Mouse (Mus musculus): Measurements from ENCODE around the gene Suv39h2. TPM values are rescaled to one million over a fixed set of nuclear protein-coding genes. Genes with fewer than 3 reads are reported as not detected.

Suv39h2 gene
- polyA plus RNA-seq (2015; fragmentation: Nextera tagmentation; extraction: Ambion mirVana) = 17.1 and 20.7 TPM in 2 replicates

DNA sequence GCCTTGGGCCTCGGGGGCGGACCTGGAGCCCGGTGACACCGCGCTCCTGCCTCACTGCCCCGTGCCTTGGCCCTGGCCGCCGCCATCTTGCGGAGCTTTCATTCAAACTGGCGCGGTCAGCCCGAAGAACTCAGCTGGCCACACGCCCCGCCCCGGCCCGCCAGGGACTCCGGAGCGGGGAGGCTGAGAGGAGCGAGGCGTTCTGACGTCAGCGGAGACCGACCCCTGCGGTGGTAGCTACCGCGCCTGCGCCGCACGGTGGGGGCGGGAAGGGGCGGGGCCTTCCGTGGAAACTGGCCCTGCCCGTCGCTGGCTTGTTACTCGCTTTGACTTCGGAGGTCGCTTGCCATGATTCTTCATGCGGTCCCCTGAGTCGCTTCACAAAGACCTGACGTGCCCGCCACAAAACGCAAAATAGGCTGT lies at the start of gene Suv39h2:
Gene Suv39h2, minus strand, starts transcription at position 171 of the 423 bp plus-strand sequence.
- peak; percentile 99 for ATAC-seq (ENCODE audit: borderline replicate concordance, extremely low read depth, low FRiP score, low TSS enrichment)
- no peaks in the 10 kb centered on the region for H3K27me3 ChIP-seq
- under 1% methylated on average over 41 of the region's 42 CpGs for WGBS

GRCm38 (mm10) chr2:3522558-3522957 lies 47.7 kb upstream of the Suv39h2 start:
- no peak overlapping the region for H3K27ac ChIP-seq
- H3K9ac ChIP-seq = no peak overlapping the region
- no peak overlapping the region for H3K4me2 ChIP-seq
- no peaks in the 10 kb centered on the region for H3K36me3 ChIP-seq
- 70% methylated on average over 4 of the region's 4 CpGs for WGBS
- no peaks in the 10 kb centered on the region for H3K27me3 ChIP-seq
- H3K4me1 ChIP-seq = no peaks in the 10 kb centered on the region
- no peaks in the 10 kb centered on the region for H3K9me3 ChIP-seq
- H3K4me3 ChIP-seq = no peak overlapping the region
- no peak for ATAC-seq (ENCODE audit: borderline replicate concordance, extremely low read depth, low FRiP score, low TSS enrichment)

More for the DNA sequence above, at the start of gene Suv39h2:
- Histone ChIP-seq H3K4me2 (peak within 1 kb of the TSS; percentile 76), H3K36me3 (0 out of 2 replicates have a peak, but pooled peaks cover 3% of the 10 kb centered on the region), H3K9ac (peak within 1 kb of the TSS; percentile 89), H3K9me3 (no peaks in the 10 kb centered on the region), H3K4me3 (peak within 1 kb of the TSS; percentile 94), H3K27ac (peak within 1 kb of the TSS; percentile 96), H3K4me1 (peaks cover 13% of the 10 kb centered on the region)

DNA sequence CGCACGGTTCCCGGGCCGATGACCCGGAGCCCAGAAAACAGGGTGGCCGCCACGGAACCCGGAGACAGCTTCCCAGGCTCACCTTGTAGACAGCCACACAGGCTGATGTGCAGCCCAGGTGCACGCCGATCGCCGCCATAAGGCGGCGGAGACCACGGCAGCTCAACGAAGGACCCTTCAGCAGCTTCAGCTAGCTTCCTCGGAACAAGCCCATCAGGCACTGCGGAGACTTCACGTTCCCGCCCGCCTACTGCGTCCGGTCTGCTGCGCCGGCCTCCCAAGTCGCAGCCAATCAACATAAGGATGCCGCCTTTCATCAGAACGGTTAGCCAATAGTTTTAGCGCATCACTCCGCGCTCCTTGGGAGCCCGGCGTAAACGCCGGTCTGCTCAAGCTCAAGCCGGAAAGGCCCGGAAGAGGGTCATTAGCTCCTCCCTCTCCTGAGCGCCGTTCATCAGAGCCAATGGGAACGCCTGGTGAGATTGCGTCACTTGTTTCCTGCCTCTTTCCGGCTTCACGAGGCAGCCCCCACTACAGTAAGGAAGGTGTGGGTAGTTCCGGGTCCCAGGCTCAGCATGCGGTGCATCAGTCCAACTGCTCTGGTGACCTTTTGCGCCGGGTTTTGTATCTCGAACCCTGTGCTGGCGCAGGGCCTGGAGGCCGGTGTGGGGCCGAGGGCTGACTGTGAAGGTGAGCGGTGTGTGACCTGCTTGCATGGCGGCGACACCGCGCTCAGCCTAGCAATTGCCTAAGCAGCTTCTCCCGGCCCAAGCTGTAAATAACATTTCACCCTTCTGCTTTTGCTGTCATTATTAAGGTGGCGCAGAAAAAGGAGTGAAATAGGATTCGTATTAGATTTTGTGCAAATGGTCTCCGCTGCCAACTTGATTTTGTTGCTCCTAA lies 38.0 kb upstream of the Suv39h2 start, which contains the start of the genes Gm45902, Hspa14 and Cdnf:
Gene Gm45902, minus strand, starts transcription at position 239 of the 903 bp plus-strand sequence.
Gene Hspa14, minus strand, starts transcription at position 263 of the 903 bp plus-strand sequence.
Gene Cdnf, plus strand, starts transcription at position 479 of the 903 bp plus-strand sequence.
- Histone ChIP-seq H3K9ac (peak within 1 kb of the TSS; percentile 84), H3K27me3 (no peaks in the 10 kb centered on the region), H3K36me3 (peaks cover 24% of the 10 kb centered on the region), H3K27ac (peak within 1 kb of the TSS; percentile 68), H3K9me3 (no peaks in the 10 kb centered on the region), H3K4me3 (peak within 1 kb of the TSS; percentile 76), H3K4me2 (peak within 1 kb of the TSS; percentile 72), H3K4me1 (peaks cover 14% of the 10 kb centered on the region)
- WGBS = under 1% methylated on average over 60 of the region's 60 CpGs
- ATAC-seq (ENCODE audit: borderline replicate concordance, extremely low read depth, low FRiP score, low TSS enrichment) = peak; percentile 100

DNA sequence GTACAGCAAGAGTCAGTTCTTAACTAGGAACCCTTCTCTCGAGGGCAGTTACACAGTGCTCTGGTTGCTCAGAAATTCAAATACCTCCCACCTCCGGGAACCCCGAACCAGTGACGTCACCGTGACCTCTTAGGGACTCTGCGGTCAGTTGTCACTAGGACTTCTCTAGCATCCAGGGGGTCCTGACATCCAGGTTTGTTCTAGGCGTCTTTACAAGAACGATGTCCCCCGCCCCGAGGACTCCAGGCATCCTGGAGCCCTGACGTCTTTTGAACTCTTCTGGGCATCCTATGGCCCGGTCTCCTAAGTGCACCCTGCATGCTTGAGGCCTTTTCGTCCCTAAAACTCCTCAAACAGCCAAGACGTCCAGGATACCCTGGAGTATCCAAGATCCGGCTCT lies 37.2 kb upstream of the Suv39h2 start:
- Histone ChIP-seq H3K9me3 (no peaks in the 10 kb centered on the region), H3K27ac (peak overlapping the region; percentile 68), H3K4me2 (peak overlapping the region; percentile 71), H3K36me3 (peaks cover 27% of the 10 kb centered on the region), H3K4me1 (peaks cover 14% of the 10 kb centered on the region), H3K27me3 (no peaks in the 10 kb centered on the region), H3K4me3 (peak overlapping the region; percentile 76), H3K9ac (peak overlapping the region; percentile 84)
- no peak for ATAC-seq (ENCODE audit: borderline replicate concordance, extremely low read depth, low FRiP score, low TSS enrichment)
- WGBS = under 1% methylated on average over 15 of the region's 15 CpGs

- H3K4me3 ChIP-seq = no peak overlapping the region
- H3K27me3 ChIP-seq = no peaks in the 10 kb centered on the region
- peaks cover 59% of the 10 kb centered on the region for H3K36me3 ChIP-seq
- H3K4me1 ChIP-seq = no peaks in the 10 kb centered on the region
- 92% methylated on average over 5 of the region's 5 CpGs for WGBS
- ATAC-seq (ENCODE audit: borderline replicate concordance, extremely low read depth, low FRiP score, low TSS enrichment) = no peak
- no peak overlapping the region for H3K27ac ChIP-seq
- H3K9me3 ChIP-seq = no peaks in the 10 kb centered on the region
- no peak overlapping the region for H3K4me2 ChIP-seq
- no peak overlapping the region for H3K9ac ChIP-seq
Measured at GRCm38 (mm10) chr2:3500886-3501285, 26.1 kb upstream of the Suv39h2 start.

GRCm38 (mm10) chr2:3499543-3499942 lies 24.7 kb upstream of the Suv39h2 start:
- Histone ChIP-seq H3K4me3 (no peak overlapping the region), H3K4me2 (no peak overlapping the region), H3K27ac (no peak overlapping the region), H3K4me1 (no peaks in the 10 kb centered on the region), H3K27me3 (no peaks in the 10 kb centered on the region), H3K9ac (no peak overlapping the region), H3K9me3 (no peaks in the 10 kb centered on the region), H3K36me3 (peaks cover 60% of the 10 kb centered on the region)
- WGBS = 92% methylated on average over 6 of the region's 6 CpGs
- no peak for ATAC-seq (ENCODE audit: borderline replicate concordance, extremely low read depth, low FRiP score, low TSS enrichment)

- peaks cover 76% of the 10 kb centered on the region for H3K36me3 ChIP-seq
Measured at GRCm38 (mm10) chr2:3493833-3494409, 19.1 kb upstream of the Suv39h2 start.

GRCm38 (mm10) chr2:3489816-3490215 lies 15.0 kb upstream of the Suv39h2 start:
- peaks cover 46% of the 10 kb centered on the region for H3K36me3 ChIP-seq
- no peak overlapping the region for H3K4me2 ChIP-seq
- H3K9ac ChIP-seq = no peak overlapping the region
- ATAC-seq (ENCODE audit: borderline replicate concordance, extremely low read depth, low FRiP score, low TSS enrichment) = no peak
- H3K4me3 ChIP-seq = no peak overlapping the region
- H3K9me3 ChIP-seq = no peaks in the 10 kb centered on the region
- H3K27me3 ChIP-seq = no peaks in the 10 kb centered on the region
- WGBS = 86% methylated on average over 3 of the region's 3 CpGs
- H3K27ac ChIP-seq = no peak overlapping the region
- H3K4me1 ChIP-seq = no peaks in the 10 kb centered on the region

More at GRCm38 (mm10) chr2:3493833-3494409, 19.1 kb upstream of the Suv39h2 start:
- Histone ChIP-seq H3K4me1 (no peaks in the 10 kb centered on the region), H3K27ac (no peak overlapping the region), H3K4me3 (no peak overlapping the region), H3K9me3 (no peaks in the 10 kb centered on the region), H3K4me2 (no peak overlapping the region), H3K9ac (no peak overlapping the region), H3K27me3 (no peaks in the 10 kb centered on the region)
- ATAC-seq (ENCODE audit: borderline replicate concordance, extremely low read depth, low FRiP score, low TSS enrichment) = no peak
- 80% methylated on average over 3 of the region's 3 CpGs for WGBS

GRCm38 (mm10) chr2:3480239-3480638 lies 5.4 kb upstream of the Suv39h2 start:
- Histone ChIP-seq H3K9ac (no peak overlapping the region), H3K27ac (no peak overlapping the region), H3K4me2 (no peak overlapping the region), H3K27me3 (no peaks in the 10 kb centered on the region), H3K9me3 (no peaks in the 10 kb centered on the region), H3K36me3 (no peaks in the 10 kb centered on the region), H3K4me3 (no peak overlapping the region), H3K4me1 (peaks cover 6% of the 10 kb centered on the region; the same call in 1 of the 2 replicates)
- no peak for ATAC-seq (ENCODE audit: borderline replicate concordance, extremely low read depth, low FRiP score, low TSS enrichment)
- 80% methylated on average over 3 of the region's 3 CpGs for WGBS

GRCm38 (mm10) chr2:3475746-3476251 lies 968 bp upstream of the Suv39h2 start:
- Histone ChIP-seq H3K36me3 (no peaks in the 10 kb centered on the region), H3K9ac (no peak overlapping the region), H3K4me1 (peaks cover 13% of the 10 kb centered on the region), H3K27me3 (no peaks in the 10 kb centered on the region), H3K4me3 (peak overlapping the region; percentile 94; the same call in 1 of the 2 replicates), H3K4me2 (peak overlapping the region; percentile 76), H3K9me3 (no peaks in the 10 kb centered on the region), H3K27ac (no peak overlapping the region)
- ATAC-seq (ENCODE audit: borderline replicate concordance, extremely low read depth, low FRiP score, low TSS enrichment) = no peak
- 54% methylated on average over 3 of the region's 3 CpGs for WGBS

GRCm38 (mm10) chr2:3474361-3474805 lies 448 bp downstream of the Suv39h2 start:
- Histone ChIP-seq H3K27me3 (no peaks in the 10 kb centered on the region), H3K36me3 (0 out of 2 replicates have a peak, but pooled peaks cover 3% of the 10 kb centered on the region), H3K4me1 (peaks cover 13% of the 10 kb centered on the region), H3K9me3 (no peaks in the 10 kb centered on the region), H3K27ac (peak overlapping the region; percentile 96), H3K4me3 (peak overlapping the region; percentile 94), H3K4me2 (peak overlapping the region; percentile 76), H3K9ac (peak overlapping the region; percentile 89)
- peak; percentile 71 for ATAC-seq (ENCODE audit: borderline replicate concordance, extremely low read depth, low FRiP score, low TSS enrichment)
- WGBS = under 1% methylated on average over 46 of the region's 46 CpGs
